Mouse (Mus musculus): ENCODE results near the gene Gm3127.
"Not testable (repeated sequence)": the region's sequence is repeated elsewhere in the genome, so short reads cannot be mapped to it uniquely, and the experiment has no call there.

DNA sequence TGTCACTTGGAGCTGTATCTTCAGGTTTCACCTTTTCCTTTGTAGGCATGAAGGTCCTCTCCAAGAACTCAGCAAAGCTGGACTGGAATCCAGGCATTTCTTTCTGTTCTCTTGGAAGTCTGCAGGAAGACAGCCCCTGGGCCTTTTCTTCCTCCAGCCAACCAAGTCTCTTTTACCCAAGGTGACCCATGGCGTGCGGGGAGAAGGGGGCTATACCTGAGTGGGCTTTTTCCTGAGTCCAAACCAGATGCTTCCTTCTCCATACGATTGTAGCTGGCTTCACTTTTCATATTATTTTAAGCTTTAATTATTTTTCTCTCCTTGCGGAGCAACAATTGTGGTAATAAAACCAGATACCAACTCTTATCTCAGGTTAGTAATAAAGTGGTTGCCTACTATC is 23.2 kb upstream of the Gm3127 start:
- not testable (repeated sequence) for TF ChIP-seq CTCF (IDR thresholded peaks at IDR 0.05 in 2 of 3, conservative IDR thresholded peaks at IDR 0.05 in 1 of 3; ENCODE audit: control insufficient read depth in 1 of 3, insufficient read depth in 1 of 3, low read depth in 2 of 3, low read length in 3 of 3, poor library complexity in 1 of 3, severe bottlenecking in 1 of 3); EP300 (IDR thresholded peaks at IDR 0.05; ENCODE audit: low read depth in 1 of 2, low read length in 2 of 2); SMC3 (IDR thresholded peaks at IDR 0.05; ENCODE audit: low read depth, low read length); ZNF384 (IDR thresholded peaks at IDR 0.05; ENCODE audit: low read depth, low read length); MXI1 (IDR thresholded peaks at IDR 0.05; ENCODE audit: low read depth, low read length); GABPA (IDR thresholded peaks at IDR 0.05; ENCODE audit: low read depth, low read length)
